25 mouse cellular contexts compared by ENCODE assay signal in genomic region chr19:16994260-16994659, GRCm38 (mm10). TPM values are rescaled to one million over a fixed set of nuclear protein-coding genes. Genes with fewer than 3 reads are reported as not detected.
DNase-seq lines count a peak whose midpoint lies in the region; ATAC-seq and TF ChIP-seq lines count a peak whose summit lies in the region.
"Had no signal": no experiment of that assay in that cellular context is flagged by ENCODE, and none has a peak within 500 bp of the region (broad histone marks: within the 10 kb centered on the region; RNA-seq: fewer than 3 reads in every experiment).

No protein-coding gene starts in this region.

- H3ac ChIP-seq in myocyte (ENCODE audit: control insufficient read depth, insufficient read length) = no peak overlapping the region

- H3K4me3 ChIP-seq in heart, embryonic 11.5 days (ENCODE audit: low read depth, low read length) = no peak overlapping the region
- no peak overlapping the region for H3K4me3 ChIP-seq in liver, embryonic 16.5 days (ENCODE audit: low read depth, low read length)
- H3K4me3 ChIP-seq in liver, embryonic 12.5 days = no peak overlapping the region
- H3K4me3 ChIP-seq in myocyte = no peak overlapping the region
- H3K4me3 ChIP-seq: embryonic facial prominence, embryonic 13.5 days; embryonic facial prominence, embryonic 15.5 days; erythroblast, embryonic 14.5 days; forebrain, embryonic 10.5 days; forebrain, embryonic 12.5 days had no signal

- peak; percentile 76 for DNase-seq in heart, adult 11 months
- DNase-seq in T-cell, adult 2 months (ENCODE audit: low spot score) = no peak
- DNase-seq: adrenal gland, adult 2 months; adrenal gland, postnatal 10 days; adrenal gland, postnatal 25 days; B cell, adult 2 months; cerebellum, adult 11 months; cerebellum, adult 18-20 months; cerebellum, adult 8-10 months; cerebellum, adult 9-11 months; cerebellum, postnatal 14 days; cerebellum, postnatal 36 days; embryo, embryonic 11 days had no signal

- 0 out of 2 replicates have a peak, but pooled peaks cover 3% of the 10 kb centered on the region for H3K4me1 ChIP-seq in heart, embryonic 11.5 days (ENCODE audit: control insufficient read depth, insufficient read depth, low read length)
- H3K4me1 ChIP-seq in liver, embryonic 16.5 days (ENCODE audit: control insufficient read depth, low read depth, low read length) = peaks cover 2% of the 10 kb centered on the region; the same call in 1 of the 2 replicates
- H3K4me1 ChIP-seq in liver, embryonic 12.5 days = peaks cover 35% of the 10 kb centered on the region
- H3K4me1 ChIP-seq: embryonic facial prominence, embryonic 13.5 days; embryonic facial prominence, embryonic 15.5 days; forebrain, embryonic 10.5 days; forebrain, embryonic 12.5 days had no signal

- no peak for ATAC-seq in heart, embryonic 11.5 days (replicated peaks; ENCODE audit: insufficient number of reproducible peaks, low FRiP score, low TSS enrichment)
- ATAC-seq in liver, embryonic 16.5 days (ENCODE audit: low read depth) = 0 out of 2 replicates have a peak, but pooled peaks have one; percentile 35
- no peak for ATAC-seq in liver, embryonic 12.5 days
- ATAC-seq: CD4-positive, CD25-positive, alpha-beta regulatory T cell, adult 4 months; forebrain, embryonic 14.5 days; forebrain, embryonic 16.5 days had no signal

- no peak overlapping the region for H3K9ac ChIP-seq in heart, embryonic 11.5 days (ENCODE audit: low read depth, low read length)
- H3K9ac ChIP-seq in liver, embryonic 16.5 days (ENCODE audit: low read depth, low read length) = no peak overlapping the region
- no peak overlapping the region for H3K9ac ChIP-seq in liver, embryonic 12.5 days
- H3K9ac ChIP-seq: embryonic facial prominence, embryonic 13.5 days; embryonic facial prominence, embryonic 15.5 days; forebrain, embryonic 12.5 days had no signal

- H3K79me2 ChIP-seq in myocyte (ENCODE audit: control insufficient read depth, insufficient read depth) = peaks cover 95% of the 10 kb centered on the region

- H3K27me3 ChIP-seq in heart, embryonic 11.5 days (ENCODE audit: control insufficient read depth, insufficient read depth, low read length) = no peaks in the 10 kb centered on the region
- H3K27me3 ChIP-seq in liver, embryonic 16.5 days (ENCODE audit: control insufficient read depth, insufficient read depth, low read depth, low read length) = no peaks in the 10 kb centered on the region
- H3K27me3 ChIP-seq in liver, embryonic 12.5 days (replicated peaks) = no peaks in the 10 kb centered on the region
- H3K27me3 ChIP-seq in myocyte (ENCODE audit: control insufficient read depth, insufficient read depth, insufficient read length) = no peaks in the 10 kb centered on the region
- H3K27me3 ChIP-seq: embryonic facial prominence, embryonic 13.5 days; embryonic facial prominence, embryonic 15.5 days; forebrain, embryonic 12.5 days had no signal

- 81% methylated on average over 8 of the region's 8 CpGs for WGBS in heart, embryonic 11.5 days (ENCODE audit: insufficient replicate concordance)
- WGBS in liver, embryonic 16.5 days (ENCODE audit: insufficient replicate concordance) = 44% methylated on average over 8 of the region's 8 CpGs
- WGBS in liver, embryonic 12.5 days (ENCODE audit: insufficient replicate concordance) = 42% methylated on average over 8 of the region's 8 CpGs

- no peaks in the 10 kb centered on the region for H3K9me3 ChIP-seq in heart, embryonic 11.5 days (replicated peaks; ENCODE audit: control insufficient read depth, low read length)
- H3K9me3 ChIP-seq in liver, embryonic 16.5 days (replicated peaks; ENCODE audit: control insufficient read depth, low read length) = no peaks in the 10 kb centered on the region
- no peaks in the 10 kb centered on the region for H3K9me3 ChIP-seq in liver, embryonic 12.5 days (replicated peaks)
- H3K9me3 ChIP-seq: embryonic facial prominence, embryonic 13.5 days; embryonic facial prominence, embryonic 15.5 days; forebrain, embryonic 10.5 days; forebrain, embryonic 12.5 days had no signal

- H3K27ac ChIP-seq in heart, embryonic 11.5 days (ENCODE audit: low read depth, low read length) = no peak overlapping the region
- H3K27ac ChIP-seq in liver, embryonic 16.5 days (ENCODE audit: low read length) = no peak overlapping the region
- no peak overlapping the region for H3K27ac ChIP-seq in liver, embryonic 12.5 days
- H3K27ac ChIP-seq: embryonic facial prominence, embryonic 13.5 days; embryonic facial prominence, embryonic 15.5 days; forebrain, embryonic 10.5 days; forebrain, embryonic 12.5 days had no signal

- TF ChIP-seq POLR2A in myocyte (IDR thresholded peaks at IDR 0.05; ENCODE audit: insufficient read length, low read depth) = peak; percentile 29

- no peaks in the 10 kb centered on the region for H3K36me3 ChIP-seq in heart, embryonic 11.5 days (ENCODE audit: control insufficient read depth, insufficient read depth, low read length)
- no peaks in the 10 kb centered on the region for H3K36me3 ChIP-seq in liver, embryonic 16.5 days (ENCODE audit: control insufficient read depth, insufficient read depth)
- no peaks in the 10 kb centered on the region for H3K36me3 ChIP-seq in liver, embryonic 12.5 days
- H3K36me3 ChIP-seq in myocyte (ENCODE audit: control insufficient read depth, insufficient read depth) = peaks cover 44% of the 10 kb centered on the region
- H3K36me3 ChIP-seq: embryonic facial prominence, embryonic 13.5 days; embryonic facial prominence, embryonic 15.5 days; forebrain, embryonic 10.5 days; forebrain, embryonic 12.5 days had no signal

- no peak overlapping the region for H3K4me2 ChIP-seq in heart, embryonic 11.5 days
- H3K4me2 ChIP-seq in liver, embryonic 16.5 days (ENCODE audit: low read depth, low read length) = no peak overlapping the region
- no peak overlapping the region for H3K4me2 ChIP-seq in liver, embryonic 12.5 days
- no peak overlapping the region for H3K4me2 ChIP-seq in myocyte (ENCODE audit: low read depth)
- H3K4me2 ChIP-seq: embryonic facial prominence, embryonic 13.5 days; embryonic facial prominence, embryonic 15.5 days; forebrain, embryonic 12.5 days had no signal

TF ChIP-seq in myocyte, 11 proteins besides CTCF, POLR2A, EP300 and RAD21:
- peak; percentile 49 for TF ChIP-seq POLR2AphosphoS2 (IDR thresholded peaks at IDR 0.05; ENCODE audit: insufficient read length, low read depth)
- TF ChIP-seq TCF3 (IDR thresholded peaks at IDR 0.05; ENCODE audit: insufficient read length, low read depth) = no peak

RNA-seq across cellular contexts. Expression of gene Prune2, which starts 38.3 kb away (rescaled TPM):
- polyA plus RNA-seq in heart, embryonic 11.5 days (2014; fragmentation: Nextera tagmentation; extraction: Ambion mirVana) = 8.0 and 9.8 TPM in 2 replicates
- polyA plus RNA-seq in liver, embryonic 16.5 days (2015; fragmentation: Nextera tagmentation; extraction: Ambion mirVana) = 0.28 and 0.45 TPM in 2 replicates
- polyA plus RNA-seq in liver, embryonic 12.5 days (2016; fragmentation: Nextera tagmentation; extraction: Ambion mirVana) = 0.95 and 0.96 TPM in 2 replicates
- polyA plus RNA-seq in myocyte (2012; fragmentation: generic; extraction: Trizol) = 61.8 TPM
- polyA plus RNA-seq: erythroblast, embryonic 14.5 days had no signal
